Mouse (Mus musculus) thymus, postnatal 0 days (tissue): Measurements from ENCODE around the gene Sox18. TPM values are rescaled to one million over a fixed set of nuclear protein-coding genes. Genes with fewer than 3 reads are reported as not detected.

Source experiments
- DNase-seq: peaks from one replicate; pipeline ENCODE4 v3.0.0-alpha.2; 2015; ENCODE audit warnings: low spot score
- polyA plus RNA-seq: library from polyadenylated mRNA; unstranded; fragments of >200 nt; fragmentation: Nextera tagmentation; extraction: Ambion mirVana; gene quantifications from 2 replicates; pipeline ENCODE4 v1.2.1, GENCODE M21; 2015

Sox18 gene
- polyA plus RNA-seq, 1 experiment from 2014 or later: 14.1 TPM

DNA sequence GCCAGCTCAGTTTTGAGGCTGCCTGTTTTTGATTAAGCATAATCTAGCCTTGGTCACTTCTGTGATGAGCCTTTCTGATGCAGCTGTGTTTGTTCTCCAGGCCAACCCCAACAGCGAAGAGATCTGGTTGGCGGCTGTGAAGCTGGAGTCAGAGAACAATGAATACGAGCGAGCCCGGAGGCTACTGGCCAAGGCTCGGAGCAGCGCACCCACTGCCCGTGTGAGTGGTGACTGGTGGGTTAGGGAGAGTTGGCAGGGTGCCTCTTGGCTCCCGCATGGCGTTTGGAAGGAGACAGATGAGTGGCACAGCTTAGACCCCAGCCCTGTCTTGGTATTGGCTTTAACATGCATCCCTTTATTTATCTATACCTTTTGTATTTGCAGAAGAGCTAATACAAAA lies 22.5 kb downstream of the Sox18 start:
- DNase-seq: no peak

DNA sequence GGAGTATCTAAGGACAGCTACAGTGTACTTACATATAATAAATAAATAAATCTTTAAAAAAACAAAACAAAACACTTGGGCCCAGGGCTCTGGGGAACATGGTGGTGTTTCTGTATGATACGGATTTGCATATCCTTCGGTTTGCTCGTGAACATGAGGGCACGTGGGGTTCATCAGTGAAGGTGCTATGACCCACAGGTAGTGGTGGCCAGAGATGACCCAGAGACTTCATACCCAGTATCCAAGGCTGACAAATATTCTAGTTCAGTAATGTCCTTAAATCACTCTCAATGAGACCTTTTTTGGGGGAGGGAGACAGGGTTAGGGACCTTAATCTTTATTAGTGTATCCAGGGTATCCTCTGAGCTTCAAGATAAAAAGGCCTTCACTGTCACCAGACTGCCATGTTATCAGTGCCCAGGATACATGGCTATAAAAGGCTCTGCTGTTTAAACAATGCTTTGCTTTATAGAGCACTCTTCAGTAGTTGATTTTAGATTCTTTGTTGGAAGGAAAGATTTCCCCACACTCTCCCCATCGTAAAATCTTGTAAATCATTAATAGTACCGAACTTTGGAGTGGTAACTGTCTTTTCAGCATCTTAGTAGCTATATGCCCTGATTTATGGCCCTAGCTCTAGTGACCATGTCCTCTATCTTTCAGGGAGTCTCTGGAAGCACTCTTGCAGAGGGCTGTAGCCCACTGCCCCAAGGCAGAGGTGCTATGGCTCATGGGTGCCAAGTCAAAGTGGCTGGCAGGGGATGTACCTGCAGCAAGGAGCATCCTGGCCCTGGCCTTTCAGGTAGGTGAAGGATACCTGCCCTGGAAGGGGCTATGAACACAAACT lies 24.6 kb downstream of the Sox18 start:
- no peak for DNase-seq

DNA sequence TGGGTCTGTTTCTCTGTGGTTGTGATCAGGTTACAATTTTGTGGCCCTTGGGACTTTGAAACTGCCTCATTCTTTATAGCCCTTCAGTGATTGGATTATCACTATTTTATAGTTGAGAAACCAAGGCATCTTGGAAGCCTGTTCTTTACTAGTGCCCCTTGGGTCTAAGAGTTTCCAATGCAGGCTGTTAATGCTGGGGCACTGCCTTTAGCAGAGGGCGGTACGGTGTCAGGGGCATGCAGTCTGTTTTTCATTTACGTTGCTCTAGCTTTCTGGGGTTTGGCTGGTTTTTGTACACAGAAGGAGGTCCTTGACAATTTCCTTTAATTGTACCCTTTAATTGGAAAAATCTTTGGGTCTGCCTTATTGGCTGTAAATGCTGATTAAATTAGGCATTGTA lies 25.8 kb downstream of the Sox18 start:
- no peak for DNase-seq

DNA sequence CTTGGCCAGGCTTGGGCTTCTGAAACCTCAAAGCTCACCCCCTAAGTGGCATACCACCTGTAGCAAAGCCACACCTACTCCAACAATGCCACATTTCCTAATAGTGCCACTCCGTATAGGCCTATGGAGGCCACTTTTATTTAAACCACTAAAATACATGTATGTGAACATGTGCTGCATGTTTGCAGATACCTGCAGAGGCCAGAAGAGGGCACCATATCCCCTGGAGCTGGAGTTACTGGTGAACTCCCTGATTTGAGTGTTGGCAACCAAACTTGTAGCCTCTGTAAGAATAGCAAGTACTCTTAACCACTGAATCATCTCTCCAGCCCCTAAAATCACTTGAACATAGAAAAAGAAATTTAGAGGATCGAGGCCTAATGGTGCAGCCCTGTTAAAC lies 27.1 kb downstream of the Sox18 start:
- DNase-seq: peak; percentile 52

- no peak for DNase-seq
Measured at GRCm38 (mm10) chr2:181635865-181636264, 35.6 kb downstream of the Sox18 start.

DNA sequence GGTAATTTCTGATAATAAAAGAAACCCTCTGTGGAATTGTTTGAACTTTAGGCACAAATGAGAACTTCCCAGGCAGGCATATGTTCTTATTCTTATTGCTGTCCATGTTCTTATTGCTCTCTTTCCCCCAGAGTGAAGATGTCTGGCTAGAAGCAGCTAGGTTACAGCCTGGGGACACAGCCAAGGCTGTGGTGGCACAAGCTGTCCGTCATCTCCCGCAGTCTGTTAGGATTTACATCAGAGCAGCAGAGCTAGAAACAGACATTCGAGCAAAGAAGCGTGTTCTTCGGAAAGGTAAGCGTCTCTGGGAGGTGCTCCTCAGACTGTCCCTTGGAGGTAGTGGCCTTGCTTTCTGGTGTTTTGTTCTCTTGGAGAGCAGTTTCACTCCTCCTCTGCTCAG lies 38.8 kb downstream of the Sox18 start:
- DNase-seq: no peak

- no peak for DNase-seq
Measured at GRCm38 (mm10) chr2:181628471-181628870, 43.0 kb downstream of the Sox18 start.

- no peak for DNase-seq
Measured at GRCm38 (mm10) chr2:181623401-181623800, 48.0 kb downstream of the Sox18 start.

Other genes with a start within 250 kb of the Sox18 start
- 2.4 and 2.8 TPM in 2 replicates for gene Zbtb46, start 212.2 kb downstream of the Sox18 start, polyA plus RNA-seq
- 0.14 TPM in 1 of 2 replicates, not detected in the other for gene Abhd16b, start 178.4 kb downstream of the Sox18 start, polyA plus RNA-seq
- 118 and 124 TPM in 2 replicates for gene Tpd52l2, start 174.5 kb downstream of the Sox18 start, polyA plus RNA-seq
- gene Dnajc5, start 151.2 kb downstream of the Sox18 start, polyA plus RNA-seq: 76.1 and 86.7 TPM in 2 replicates
- 50.0 and 51.1 TPM in 2 replicates for gene Uckl1, start 86.7 kb downstream of the Sox18 start, polyA plus RNA-seq
- gene Prpf6, start 79.8 kb downstream of the Sox18 start, polyA plus RNA-seq: 51.7 and 55.3 TPM in 2 replicates
- 23.3 and 35.0 TPM in 2 replicates for gene Zfp512b, start 78.8 kb downstream of the Sox18 start, polyA plus RNA-seq
- 9.4 and 12.1 TPM in 2 replicates for gene Samd10, start 72.4 kb downstream of the Sox18 start, polyA plus RNA-seq
- 0.18 and 0.44 TPM in 2 replicates for gene Gm29797, start 14.6 kb downstream of the Sox18 start, polyA plus RNA-seq
- gene Tcea2, start 8.7 kb upstream of the Sox18 start, polyA plus RNA-seq: 8.5 and 9.8 TPM in 2 replicates
- 80.7 and 97.8 TPM in 2 replicates for gene Rgs19, start 22.3 kb upstream of the Sox18 start, polyA plus RNA-seq
- gene Lkaaear1, start 26.8 kb upstream of the Sox18 start, polyA plus RNA-seq: not detected in 2 replicates
- 0.12 and 0.14 TPM in 2 replicates for gene Oprl1, start 43.4 kb upstream of the Sox18 start, polyA plus RNA-seq
- not detected in 2 replicates for gene Myt1, start 91.7 kb upstream of the Sox18 start, polyA plus RNA-seq
- 42.0 and 52.9 TPM in 2 replicates for gene Pcmtd2, start 166.2 kb upstream of the Sox18 start, polyA plus RNA-seq
- 79.6 and 86.3 TPM in 2 replicates for gene Polr3k, start 192.7 kb upstream of the Sox18 start, polyA plus RNA-seq